Mouse (Mus musculus) liver, embryonic 14.5 days (tissue): ENCODE results near the gene Tuba8. TPM values are rescaled to one million over a fixed set of nuclear protein-coding genes. Genes with fewer than 3 reads are reported as not detected.

ENCODE experiments used
- ATAC-seq: fragments of 200-750 bp; cut with Nextera tagmentation; 2 replicates; pipeline ENCODE4 v1.8.0; 2017; ENCODE audit warnings: moderate number of reproducible peaks, mild to moderate bottlenecking, moderate library complexity; ENCODE audit not compliant: insufficient read depth
- DNase-seq, 3 experiments: peaks; one replicate each; pipeline ENCODE4 v3.0.0-alpha.2; 2012 to 2013; ENCODE audit warnings: low read depth in 3 of 3, low spot score in 3 of 3
- H3K27ac ChIP-seq: fragments of 300-500 bp; sonication (generic); 2 replicates; pipeline ENCODE4 v1.5.1; 2014; ENCODE audit warnings: moderate library complexity, mild to moderate bottlenecking, control low read depth, inconsistent platforms
- H3K27me3 ChIP-seq: fragments of 300-500 bp; sonication (generic); 2 replicates; pipeline ENCODE4 v1.6.1; 2014; ENCODE audit warnings: mild to moderate bottlenecking, low read length, moderate library complexity; ENCODE audit not compliant: control insufficient read depth, insufficient read depth
- H3K36me3 ChIP-seq: fragments of 300-500 bp; sonication (generic); replicated peaks from 2 replicates; pipeline ENCODE4 v1.6.1; 2014; ENCODE audit warnings: low read depth; ENCODE audit not compliant: control insufficient read depth, insufficient read depth
- H3K4me1 ChIP-seq, 2 experiments: fragments of 200-500 bp in 1 of 2; fragments of 300-500 bp in 1 of 2; sonication (generic) in 1 of 2; replicated peaks; 2 replicates each; pipeline ENCODE4 v1.6.1; 2012 to 2014; ENCODE audit warnings: antibody characterized with exemption in 1 of 2, inconsistent platforms in 1 of 2, low read length in 1 of 2; ENCODE audit not compliant: control insufficient read depth in 2 of 2, insufficient read depth in 2 of 2
- H3K4me2 ChIP-seq: fragments of 300-500 bp; sonication (generic); 2 replicates; pipeline ENCODE4 v1.6.1; 2014; ENCODE audit warnings: low read depth, mild to moderate bottlenecking, control low read depth, moderate library complexity
- H3K4me3 ChIP-seq, 2 experiments: fragments of 200-500 bp in 1 of 2; fragments of 300-500 bp in 1 of 2; sonication (generic) in 1 of 2; 2 replicates each; pipeline ENCODE4 v1.5.1; 2012 to 2014; ENCODE audit warnings: low read depth in 2 of 2, low read length in 2 of 2, mild to moderate bottlenecking in 2 of 2, control low read depth in 1 of 2, inconsistent platforms in 1 of 2, moderate library complexity in 1 of 2; ENCODE audit not compliant: insufficient read depth in 1 of 2
- H3K9ac ChIP-seq: fragments of 300-500 bp; sonication (generic); replicated peaks from 2 replicates; pipeline ENCODE4 v1.6.1; 2014; ENCODE audit warnings: mild to moderate bottlenecking, control low read depth, moderate library complexity
- H3K9me3 ChIP-seq: fragments of 300-500 bp; sonication (generic); 2 replicates; pipeline ENCODE4 v1.6.1; 2016; ENCODE audit warnings: low read length, mixed read lengths; ENCODE audit not compliant: control insufficient read depth
- CTCF ChIP-seq: IDR thresholded peaks from 2 replicates; pipeline ENCODE4 v1.5.1; 2016; ENCODE audit warnings: antibody characterized with exemption, low read depth, control low read depth
- EP300 ChIP-seq: IDR thresholded peaks from 2 replicates; pipeline ENCODE4 v1.6.1; 2016; ENCODE audit warnings: antibody characterized with exemption, low read depth
- WGBS: fragments of 180-500 bp; shearing (Covaris S2); extraction: QIAGEN DNeasy Blood & Tissue Kit; methylation state at CpG from one replicate; pipeline ENCODE4 v1.1.7; 2014; ENCODE audit not compliant: insufficient replicate concordance; 5-methylcytosine and 5-hydroxymethylcytosine counted together
- polyA plus RNA-seq, 2 experiments: library from polyadenylated mRNA; depleted of rRNA in 1 of 2; stranded (reverse) in 1 of 2; unstranded in 1 of 2; fragments of >200 nt; fragmentation: Nextera tagmentation in 1 of 2; extraction: Ambion mirVana in 1 of 2; gene quantifications; 2 replicates each; pipeline versions ENCODE4 v1.2.1 to v1.2.3; 2012 to 2014

Tuba8 gene
- polyA plus RNA-seq, 2 experiments: 1.1 to 6.0 TPM

DNA sequence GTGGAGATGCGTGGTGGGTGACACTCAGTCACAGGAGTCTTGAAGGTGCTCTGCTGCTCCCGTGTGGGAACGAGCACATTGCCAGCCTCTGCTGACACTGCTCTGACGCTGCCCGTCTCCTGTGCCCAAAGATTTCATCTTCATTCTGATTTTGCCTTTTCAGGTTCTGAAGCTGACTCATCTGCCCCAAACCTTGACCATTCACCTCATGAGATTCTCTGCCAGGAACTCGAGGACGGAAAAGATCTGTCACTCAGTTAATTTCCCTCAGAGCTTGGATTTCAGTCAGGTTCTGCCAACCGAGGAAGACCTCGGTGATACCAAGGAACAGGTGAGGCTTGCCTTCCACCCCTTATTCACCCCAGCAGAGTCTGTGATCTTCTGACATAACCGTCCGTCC is 52.0 kb downstream of the Tuba8 start:
- no peaks in the 10 kb centered on the region for H3K4me1 ChIP-seq
- DNase-seq: no peak
- no peak for ATAC-seq
- H3K27ac ChIP-seq: no peak overlapping the region
- H3K4me2 ChIP-seq: no peak overlapping the region
- no peak overlapping the region for H3K9ac ChIP-seq
- no peaks in the 10 kb centered on the region for H3K27me3 ChIP-seq
- H3K9me3 ChIP-seq: no peaks in the 10 kb centered on the region; the same call in 1 of the 2 replicates
- H3K36me3 ChIP-seq: no peaks in the 10 kb centered on the region
- no peak for TF ChIP-seq EP300
- no peak for TF ChIP-seq CTCF
- H3K4me3 ChIP-seq: no peak overlapping the region
- 74% methylated on average over 11 of the region's 11 CpGs for WGBS

DNA sequence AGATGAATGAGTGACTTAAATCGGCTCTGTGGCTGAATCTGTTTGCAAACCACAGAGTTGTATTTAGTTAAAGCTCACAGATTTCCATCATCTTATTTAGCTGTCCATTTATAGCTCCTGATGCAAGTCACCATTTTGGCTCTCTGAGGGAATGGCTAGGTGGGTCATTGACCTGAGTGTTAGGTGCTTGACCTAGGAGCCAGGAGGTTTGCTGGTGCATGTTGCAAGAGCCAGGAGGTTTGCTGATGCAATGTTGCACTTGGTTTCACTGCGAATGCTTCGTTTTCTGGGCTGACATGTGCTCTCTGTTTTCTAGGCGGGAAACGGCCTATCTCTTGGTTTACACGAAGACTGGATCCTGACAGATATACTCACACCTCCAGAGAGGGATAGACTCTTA is 59.7 kb downstream of the Tuba8 start:
- Histone ChIP-seq H3K4me2 (no peak overlapping the region), H3K9me3 (no peaks in the 10 kb centered on the region), H3K4me3 (no peak overlapping the region), H3K27ac (no peak overlapping the region), H3K27me3 (no peaks in the 10 kb centered on the region), H3K36me3 (no peaks in the 10 kb centered on the region), H3K4me1 (no peaks in the 10 kb centered on the region; a peak in 1 of 4 replicates), H3K9ac (no peak overlapping the region)
- DNase-seq (no peak), ATAC-seq (no peak)
- 58% methylated on average over 6 of the region's 6 CpGs for WGBS
- TF ChIP-seq CTCF: no peak
- TF ChIP-seq EP300: no peak

DNA sequence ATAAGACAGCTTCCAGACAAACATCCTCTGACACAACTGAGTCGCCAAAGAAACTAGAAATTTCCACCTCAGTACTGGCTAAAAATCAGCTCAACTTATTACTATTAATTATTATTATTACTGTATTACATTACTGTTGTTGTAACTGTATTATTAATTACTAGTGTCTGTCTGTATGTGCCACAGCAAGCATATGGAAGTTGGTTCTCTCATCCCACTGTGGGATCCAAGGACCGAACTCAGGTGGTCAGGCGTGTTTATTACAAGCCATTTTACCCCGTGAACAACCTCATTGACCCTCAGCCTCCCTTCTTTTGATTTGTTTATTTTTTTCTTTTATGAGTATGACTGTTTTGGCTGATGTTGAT is 61.2 kb downstream of the Tuba8 start:
- no peaks in the 10 kb centered on the region; a peak in 1 of 4 replicates for H3K4me1 ChIP-seq
- 10% methylated on average over 4 of the region's 4 CpGs for WGBS
- H3K27me3 ChIP-seq: no peaks in the 10 kb centered on the region
- H3K9me3 ChIP-seq: no peaks in the 10 kb centered on the region
- ATAC-seq (peak; percentile 11; the same call in 1 of the 2 replicates), DNase-seq (no peak)
- no peak overlapping the region for H3K9ac ChIP-seq
- H3K36me3 ChIP-seq: no peaks in the 10 kb centered on the region
- peak overlapping the region in 1 of 2 experiments; percentile 75; a peak in 2 of 4 replicates for H3K4me3 ChIP-seq
- peak overlapping the region; percentile 96 for H3K4me2 ChIP-seq
- TF ChIP-seq EP300: no peak
- TF ChIP-seq CTCF: no peak
- H3K27ac ChIP-seq: no peak overlapping the region

DNA sequence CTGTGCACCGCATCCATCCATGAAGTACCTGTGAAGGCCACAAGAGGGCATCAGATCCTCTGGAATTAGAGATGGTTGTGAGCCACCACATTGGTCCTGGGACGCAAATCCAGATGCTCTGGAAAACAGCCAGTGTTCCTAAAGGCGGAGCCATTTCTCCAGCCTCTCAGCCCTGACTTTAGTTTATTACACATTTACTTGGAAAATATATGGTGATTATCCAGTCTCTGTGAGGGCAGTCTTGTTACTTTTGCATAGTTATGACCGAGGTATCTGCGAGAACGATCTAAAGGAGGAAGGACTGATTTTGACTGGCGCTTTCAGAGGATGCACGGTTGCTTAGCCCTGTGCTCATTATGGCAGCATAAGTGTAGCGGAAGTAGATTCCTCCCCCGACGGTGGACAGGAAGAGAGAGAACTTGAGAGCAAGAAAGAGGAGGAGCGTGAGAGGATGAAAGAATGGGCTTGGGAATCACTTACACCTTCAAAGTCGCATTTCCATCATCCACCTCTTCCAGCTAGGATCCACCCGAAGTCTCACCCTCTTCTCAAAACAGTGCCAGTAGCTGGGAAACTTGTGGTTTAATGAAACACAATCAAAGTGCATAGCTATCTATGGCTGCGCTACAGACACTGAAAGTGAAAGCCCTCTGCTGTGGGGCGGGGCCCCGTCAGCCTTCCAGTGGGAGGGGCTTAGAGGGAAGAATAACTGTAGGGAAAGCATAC is 61.7 kb downstream of the Tuba8 start:
- WGBS: 6% methylated on average over 17 of the region's 17 CpGs
- Histone ChIP-seq H3K9ac (peak overlapping the region; percentile 42), H3K36me3 (no peaks in the 10 kb centered on the region), H3K4me2 (peak overlapping the region; percentile 96), H3K27ac (no peak overlapping the region), H3K4me3 (peak overlapping the region; percentile 75 to 100), H3K9me3 (no peaks in the 10 kb centered on the region), H3K27me3 (no peaks in the 10 kb centered on the region), H3K4me1 (no peaks in the 10 kb centered on the region; a peak in 1 of 4 replicates)
- ATAC-seq (peak; percentile 85), DNase-seq (peak; percentile 41 to 60 (median 51))
- peak; percentile 92 for TF ChIP-seq CTCF
- TF ChIP-seq EP300: no peak

DNA sequence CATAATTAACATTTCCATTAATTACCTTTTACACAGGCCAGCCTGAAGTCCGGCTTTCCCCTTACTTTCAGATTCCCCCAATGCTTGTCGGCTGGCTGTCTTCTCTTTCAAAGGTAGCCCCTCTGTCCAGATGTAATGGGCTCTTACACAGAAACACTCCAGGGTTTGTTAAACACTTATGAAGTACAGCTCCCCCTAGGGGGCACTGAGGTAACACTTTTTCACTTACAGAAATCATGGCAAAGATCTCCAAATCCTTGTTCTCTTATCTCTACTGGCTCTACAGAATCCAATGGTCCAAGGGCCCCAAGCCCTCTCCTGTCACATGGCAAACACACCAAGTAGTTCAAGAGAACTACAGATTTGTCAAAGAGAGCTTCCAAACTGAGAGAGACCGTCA is 63.9 kb downstream of the Tuba8 start:
- Histone ChIP-seq H3K4me1 (no peaks in the 10 kb centered on the region; a peak in 1 of 4 replicates), H3K27me3 (no peaks in the 10 kb centered on the region), H3K27ac (no peak overlapping the region), H3K9ac (no peak overlapping the region), H3K4me3 (no peak overlapping the region), H3K4me2 (no peak overlapping the region), H3K36me3 (no peaks in the 10 kb centered on the region), H3K9me3 (no peaks in the 10 kb centered on the region)
- no peak for ATAC-seq
- WGBS: 50% methylated on average over 3 of the region's 3 CpGs
- peak; percentile 20 to 32 (median 23) for DNase-seq
- TF ChIP-seq CTCF (peak; percentile 53; the same call in 1 of the 2 replicates), EP300 (no peak)

Other genes with a start within 250 kb of the Tuba8 start
- gene Mical3, start 79.7 kb upstream of the Tuba8 start, polyA plus RNA-seq (2012; rRNA removed): 6.0 and 8.1 TPM in 2 replicates
- gene Mical3, start 79.7 kb upstream of the Tuba8 start, polyA plus RNA-seq (2014; fragmentation: Nextera tagmentation; extraction: Ambion mirVana): 9.4 and 12.8 TPM in 2 replicates
- gene Pex26, start 27.0 kb upstream of the Tuba8 start, polyA plus RNA-seq (2012; rRNA removed): 3.2 and 3.3 TPM in 2 replicates
- gene Pex26, start 27.0 kb upstream of the Tuba8 start, polyA plus RNA-seq (2014; fragmentation: Nextera tagmentation; extraction: Ambion mirVana): 2.2 and 2.4 TPM in 2 replicates
- gene Usp18, start 35.2 kb downstream of the Tuba8 start, polyA plus RNA-seq (2012; rRNA removed): 2.6 and 2.9 TPM in 2 replicates
- gene Usp18, start 35.2 kb downstream of the Tuba8 start, polyA plus RNA-seq (2014; fragmentation: Nextera tagmentation; extraction: Ambion mirVana): 5.4 and 6.0 TPM in 2 replicates
- gene Slc6a13, start 89.5 kb downstream of the Tuba8 start, polyA plus RNA-seq (2012; rRNA removed): 14.9 and 17.2 TPM in 2 replicates
- gene Slc6a13, start 89.5 kb downstream of the Tuba8 start, polyA plus RNA-seq (2014; fragmentation: Nextera tagmentation; extraction: Ambion mirVana): 19.3 and 21.7 TPM in 2 replicates
- gene Slc6a12, start 132.4 kb downstream of the Tuba8 start, polyA plus RNA-seq (2012; rRNA removed): 1.3 and 2.1 TPM in 2 replicates
- 2.0 and 2.1 TPM in 2 replicates for gene Slc6a12, start 132.4 kb downstream of the Tuba8 start, polyA plus RNA-seq (2014; fragmentation: Nextera tagmentation; extraction: Ambion mirVana)